Mouse (Mus musculus) neural tube, embryonic 14.5 days (tissue): ENCODE measurements around the gene A330070K13Rik. TPM values are rescaled to one million over a fixed set of nuclear protein-coding genes. Genes with fewer than 3 reads are reported as not detected.

Experiments used
- ATAC-seq: fragments of 200-750 bp; cut with Nextera tagmentation; 2 replicates; pipeline ENCODE4 v1.8.0; 2017; ENCODE audit warnings: low read depth, mild to moderate bottlenecking, moderate TSS enrichment, moderate library complexity
- H3K27ac ChIP-seq: fragments of 300-500 bp; sonication (generic); 2 replicates; pipeline ENCODE4 v1.5.1; 2014; ENCODE audit warnings: low read depth, mild to moderate bottlenecking, control low read depth, low read length, moderate library complexity, mixed read lengths
- H3K27me3 ChIP-seq: fragments of 300-500 bp; sonication (generic); 2 replicates; pipeline ENCODE4 v1.6.1; 2014; ENCODE audit warnings: low read length; ENCODE audit not compliant: control insufficient read depth, insufficient read depth
- H3K36me3 ChIP-seq: fragments of 300-500 bp; sonication (generic); 2 replicates; pipeline ENCODE4 v1.6.1; 2014; ENCODE audit warnings: low read length, mixed read lengths; ENCODE audit not compliant: control insufficient read depth, insufficient read depth
- H3K4me1 ChIP-seq: fragments of 300-500 bp; sonication (generic); 2 replicates; pipeline ENCODE4 v1.6.1; 2014; ENCODE audit warnings: low read length; ENCODE audit not compliant: control insufficient read depth, insufficient read depth
- H3K4me2 ChIP-seq: fragments of 300-500 bp; sonication (generic); 2 replicates; pipeline ENCODE4 v1.6.1; 2014; ENCODE audit warnings: mild to moderate bottlenecking, low read depth, low read length, control low read depth
- H3K4me3 ChIP-seq: fragments of 300-500 bp; sonication (generic); 2 replicates; pipeline ENCODE4 v1.5.1; 2014; ENCODE audit warnings: low read depth, low read length, control low read depth, mixed read lengths
- H3K9ac ChIP-seq: fragments of 300-500 bp; sonication (generic); replicated peaks from 2 replicates; pipeline ENCODE4 v1.6.1; 2014; ENCODE audit warnings: low read depth, mild to moderate bottlenecking, control low read depth, low read length, mixed read lengths
- H3K9me3 ChIP-seq: fragments of 300-500 bp; sonication (generic); 2 replicates; pipeline ENCODE4 v1.6.1; 2016; ENCODE audit warnings: low read length; ENCODE audit not compliant: control insufficient read depth
- WGBS: fragments of 180-500 bp; shearing (Covaris S2); extraction: QIAGEN DNeasy Blood & Tissue Kit; methylation state at CpG from one replicate; pipeline ENCODE4 v1.1.7; 2014; 5-methylcytosine and 5-hydroxymethylcytosine counted together
- polyA plus RNA-seq: library from polyadenylated mRNA; unstranded; fragments of >200 nt; fragmentation: Nextera tagmentation; extraction: Ambion mirVana; gene quantifications from 2 replicates; pipeline ENCODE4 v1.2.1, GENCODE M21; 2014

A330070K13Rik gene
- polyA plus RNA-seq, 1 experiment from 2014 or later: 0.59 TPM

DNA sequence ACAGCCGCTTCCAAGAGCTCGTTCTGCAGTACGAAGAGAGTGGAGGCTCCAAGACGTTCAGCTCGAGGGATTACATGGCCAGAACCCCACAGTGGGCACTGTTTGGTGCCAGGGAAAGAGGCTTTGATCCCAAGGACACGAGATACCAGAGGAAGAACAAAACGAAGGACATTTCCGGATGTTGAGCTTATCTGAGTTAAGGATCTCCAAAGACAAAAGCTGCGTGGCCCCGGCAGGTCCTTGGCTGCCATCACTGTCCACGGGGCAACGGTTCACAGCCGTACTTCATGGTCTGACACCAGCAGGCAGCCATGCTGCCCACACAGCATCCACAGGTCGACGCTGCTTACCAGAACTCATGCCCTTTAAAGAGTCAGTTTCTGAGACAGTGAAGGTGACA lies 43.8 kb downstream of the A330070K13Rik start:
- no peaks in the 10 kb centered on the region for H3K9me3 ChIP-seq
- ATAC-seq: no peak
- no peak overlapping the region for H3K4me2 ChIP-seq
- no peaks in the 10 kb centered on the region for H3K27me3 ChIP-seq
- no peak overlapping the region for H3K27ac ChIP-seq
- no peak overlapping the region for H3K4me3 ChIP-seq
- H3K36me3 ChIP-seq: peaks cover 6% of the 10 kb centered on the region; the same call in 1 of the 2 replicates
- no peak overlapping the region for H3K9ac ChIP-seq
- WGBS: 96% methylated on average over 15 of the region's 15 CpGs
- no peaks in the 10 kb centered on the region for H3K4me1 ChIP-seq

- H3K36me3 ChIP-seq: 0 out of 2 replicates have a peak, but pooled peaks cover 6% of the 10 kb centered on the region
These were observed 49.0 kb downstream of the A330070K13Rik start for GRCm38 (mm10) chr5:130335462-130335861.

DNA sequence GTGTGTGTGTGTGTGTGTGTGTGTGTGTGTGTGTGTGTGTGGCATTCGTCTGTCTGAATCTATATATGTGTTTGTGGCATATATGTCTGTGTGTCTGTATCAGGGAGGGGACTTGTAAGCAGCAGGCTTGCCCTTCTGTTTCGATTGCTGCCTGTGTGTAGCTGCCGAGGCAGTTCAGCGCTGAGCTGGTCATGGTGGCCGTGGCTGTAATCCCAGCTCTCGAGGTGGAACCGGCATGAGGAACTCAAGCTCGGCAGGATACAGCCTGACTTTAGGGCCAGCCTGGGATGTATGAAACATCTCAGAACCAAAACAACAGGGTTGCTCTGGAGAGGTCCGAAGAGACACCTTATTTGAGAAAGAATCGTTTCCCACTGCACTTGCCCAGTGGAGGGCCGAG lies 50.5 kb downstream of the A330070K13Rik start:
- Histone ChIP-seq H3K36me3 (0 out of 2 replicates have a peak, but pooled peaks cover 6% of the 10 kb centered on the region), H3K4me2 (no peak overlapping the region), H3K4me3 (no peak overlapping the region), H3K9ac (no peak overlapping the region), H3K27ac (no peak overlapping the region), H3K9me3 (no peaks in the 10 kb centered on the region), H3K4me1 (no peaks in the 10 kb centered on the region), H3K27me3 (no peaks in the 10 kb centered on the region)
- WGBS: 88% methylated on average over 11 of the region's 11 CpGs
- ATAC-seq: no peak

More at GRCm38 (mm10) chr5:130335462-130335861, 49.0 kb downstream of the A330070K13Rik start:
- Histone ChIP-seq H3K4me3 (no peak overlapping the region), H3K4me1 (no peaks in the 10 kb centered on the region), H3K27me3 (no peaks in the 10 kb centered on the region), H3K9ac (no peak overlapping the region), H3K27ac (no peak overlapping the region), H3K4me2 (no peak overlapping the region), H3K9me3 (no peaks in the 10 kb centered on the region)
- ATAC-seq: no peak
- 100% methylated on average over 4 of the region's 4 CpGs for WGBS

DNA sequence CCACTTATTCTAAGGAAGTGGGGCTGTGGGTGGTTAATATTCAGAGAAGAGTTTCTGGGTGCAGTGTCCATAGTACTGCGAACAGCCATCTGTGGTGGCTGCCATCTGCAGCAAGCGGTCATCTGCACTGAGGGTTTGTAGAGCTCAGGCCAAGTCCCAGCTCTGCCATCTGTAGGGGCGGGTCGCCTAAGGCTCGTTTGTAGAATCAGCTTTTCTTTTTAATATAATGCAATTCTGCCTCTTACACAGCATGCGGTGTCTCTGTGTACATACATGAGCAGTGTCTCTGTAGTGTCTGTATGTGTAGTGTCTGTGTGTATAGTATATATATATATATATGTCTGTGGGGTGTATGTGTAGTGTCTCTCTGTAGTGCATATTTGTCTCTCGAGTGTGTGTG lies 50.9 kb downstream of the A330070K13Rik start:
- no peak for ATAC-seq
- 84% methylated on average over 7 of the region's 7 CpGs for WGBS
- no peak overlapping the region for H3K27ac ChIP-seq
- H3K27me3 ChIP-seq: no peaks in the 10 kb centered on the region
- no peak overlapping the region for H3K4me2 ChIP-seq
- H3K4me3 ChIP-seq: no peak overlapping the region
- H3K4me1 ChIP-seq: no peaks in the 10 kb centered on the region
- H3K36me3 ChIP-seq: 0 out of 2 replicates have a peak, but pooled peaks cover 6% of the 10 kb centered on the region
- no peak overlapping the region for H3K9ac ChIP-seq
- H3K9me3 ChIP-seq: no peaks in the 10 kb centered on the region

GRCm38 (mm10) chr5:130331206-130331605 lies 53.2 kb downstream of the A330070K13Rik start:
- Histone ChIP-seq H3K9ac (no peak overlapping the region), H3K4me2 (no peak overlapping the region)

DNA sequence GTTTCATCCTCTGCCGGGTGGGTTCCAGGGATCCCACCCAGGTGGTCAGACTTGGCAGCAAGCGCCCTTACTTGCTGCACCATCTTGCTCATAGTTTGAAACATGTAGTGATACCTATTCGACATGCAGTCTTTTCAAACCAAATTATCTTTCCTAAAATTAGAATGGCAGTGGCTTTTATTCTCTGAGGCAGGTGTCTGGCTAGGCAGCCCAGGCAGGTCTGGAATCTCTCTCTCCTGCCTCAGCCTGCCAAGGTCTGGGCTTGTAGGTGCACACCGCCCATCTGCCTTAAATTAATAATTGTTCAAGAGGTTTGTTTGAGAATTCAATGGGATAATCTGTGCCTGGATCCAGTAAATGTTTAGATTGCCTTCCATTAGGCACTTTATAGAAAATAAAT lies 53.6 kb downstream of the A330070K13Rik start:
- Histone ChIP-seq H3K9ac (no peak overlapping the region), H3K4me1 (no peaks in the 10 kb centered on the region), H3K4me3 (no peak overlapping the region), H3K36me3 (peaks cover 7% of the 10 kb centered on the region; the same call in 1 of the 2 replicates), H3K27me3 (no peaks in the 10 kb centered on the region), H3K27ac (no peak overlapping the region), H3K4me2 (no peak overlapping the region), H3K9me3 (no peaks in the 10 kb centered on the region)
- WGBS: 85% methylated on average over 4 of the region's 4 CpGs
- no peak for ATAC-seq

More at GRCm38 (mm10) chr5:130331206-130331605, 53.2 kb downstream of the A330070K13Rik start:
- WGBS: 43% methylated on average over 4 of the region's 4 CpGs
- ATAC-seq: no peak
- Histone ChIP-seq H3K27ac (peak overlapping the region; percentile 35; the same call in 1 of the 2 replicates), H3K36me3 (peaks cover 6% of the 10 kb centered on the region; the same call in 1 of the 2 replicates), H3K9me3 (no peaks in the 10 kb centered on the region), H3K27me3 (no peaks in the 10 kb centered on the region), H3K4me1 (no peaks in the 10 kb centered on the region), H3K4me3 (no peak overlapping the region)

DNA sequence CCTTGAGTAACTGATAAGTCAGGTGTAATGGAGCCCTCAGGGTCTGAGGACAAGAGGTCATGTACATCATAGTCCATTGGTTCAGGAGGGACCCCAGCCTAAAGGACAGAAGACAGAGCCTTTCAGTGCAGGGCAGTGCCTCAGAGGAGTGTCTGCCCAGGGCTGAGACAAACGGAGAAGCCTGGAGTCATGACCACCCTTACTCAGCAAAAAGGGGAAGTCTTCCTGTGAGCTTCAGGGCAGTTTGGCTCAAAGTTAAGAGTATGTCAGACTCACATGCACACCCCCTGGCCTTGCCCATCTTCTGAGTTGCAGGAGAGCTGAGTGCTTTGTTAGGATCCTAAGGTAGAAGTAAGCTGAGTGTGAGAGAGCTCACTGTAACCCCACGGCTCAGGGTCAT lies 54.5 kb downstream of the A330070K13Rik start:
- WGBS: 84% methylated on average over 2 of the region's 2 CpGs
- no peaks in the 10 kb centered on the region for H3K9me3 ChIP-seq

More for the DNA sequence above, 54.5 kb downstream of the A330070K13Rik start:
- no peak overlapping the region for H3K9ac ChIP-seq
- H3K27me3 ChIP-seq: no peaks in the 10 kb centered on the region
- H3K4me3 ChIP-seq: no peak overlapping the region
- ATAC-seq: no peak
- peaks cover 3% of the 10 kb centered on the region; the same call in 1 of the 2 replicates for H3K36me3 ChIP-seq
- no peak overlapping the region for H3K4me2 ChIP-seq
- H3K4me1 ChIP-seq: no peaks in the 10 kb centered on the region
- H3K27ac ChIP-seq: no peak overlapping the region

Other genes starting within 250 kb of the A330070K13Rik start
- 16.1 and 17.5 TPM in 2 replicates for gene Kctd7, start 239.8 kb downstream of the A330070K13Rik start, polyA plus RNA-seq
- gene Rabgef1, start 212.8 kb downstream of the A330070K13Rik start, polyA plus RNA-seq: 40.0 and 41.1 TPM in 2 replicates
- 31.0 and 32.8 TPM in 2 replicates for gene Tmem248, start 167.6 kb downstream of the A330070K13Rik start, polyA plus RNA-seq
- gene Sbds, start 129.1 kb downstream of the A330070K13Rik start, polyA plus RNA-seq: 48.5 and 50.5 TPM in 2 replicates
- gene Tyw1, start 129.0 kb downstream of the A330070K13Rik start, polyA plus RNA-seq: 23.5 and 28.0 TPM in 2 replicates
- gene Caln1, start 15.2 kb downstream of the A330070K13Rik start, polyA plus RNA-seq: 20.1 and 30.3 TPM in 2 replicates